Mouse (Mus musculus) stomach, postnatal 0 days (tissue): Measurements from ENCODE around the gene Pigs.

Experiments used
- CTCF ChIP-seq: IDR thresholded peaks from 2 replicates; pipeline ENCODE4 v1.5.1; 2016; ENCODE audit warnings: antibody characterized with exemption, low read depth, mild to moderate bottlenecking, moderate library complexity
- EP300 ChIP-seq: optimal IDR thresholded peaks from 2 replicates; pipeline ENCODE3; 2016; ENCODE audit warnings: antibody characterized with exemption

GRCm38 (mm10) chr11:78322860-78323259, 5.4 kb upstream of the Pigs start, which contains the start of gene Aldoc:
- TF ChIP-seq CTCF (peak; percentile 13; the same call in 1 of the 2 replicates), EP300 (no peak)
